Mouse (Mus musculus): ENCODE measurements at regions not wholly inside any gene's neighbourhood (a gene's known extent, or its start where the extent isn't known, plus 50 kb on each side); places are given as distances from the start of the nearest gene placed in this dataset.

- no peak for TF ChIP-seq CTCF (IDR thresholded peaks at IDR 0.05; ENCODE audit: low read depth)
- TF ChIP-seq EP300 (optimal IDR thresholded peaks at IDR 0.05) = no peak
Observed at GRCm38 (mm10) chr10:24483053-24483452, 112.2 kb upstream of the Ccn2 start.

Data from stomach, postnatal 0 days (tissue).